Comparison of ENCODE assay signal across 10 mouse cellular contexts in genomic region chr3:86539555-86540168, GRCm38 (mm10). TPM values are rescaled to one million over a fixed set of nuclear protein-coding genes. Genes with fewer than 3 reads are reported as not detected.
DNase-seq lines count a peak whose midpoint lies in the region; ATAC-seq and TF ChIP-seq lines count a peak whose summit lies in the region.
"Had no signal": no experiment of that assay in that cellular context is flagged by ENCODE, and none has a peak within 500 bp of the region (broad histone marks: within the 10 kb centered on the region; RNA-seq: fewer than 3 reads in every experiment).

No protein-coding gene starts in this region.

- ATAC-seq in embryonic facial prominence, embryonic 12.5 days (ENCODE audit: insufficient number of reproducible peaks, insufficient read depth, low FRiP score, low TSS enrichment), result no peak
- ATAC-seq in limb, embryonic 11.5 days (ENCODE audit: insufficient number of reproducible peaks, low FRiP score, low TSS enrichment, low read depth), result peak; percentile 13; the same call in 1 of the 2 replicates
- ATAC-seq in midbrain, embryonic 15.5 days (replicated peaks), result peak; percentile 52; the same call in 1 of the 2 replicates
- ATAC-seq in frontal cortex, adult (ENCODE audit: low TSS enrichment), result no peak

- H3K4me1 ChIP-seq in heart, adult 2 months (ENCODE audit: control insufficient read depth, insufficient read depth, low read length), result no peaks in the 10 kb centered on the region
- H3K4me1 ChIP-seq in embryonic facial prominence, embryonic 12.5 days, result peaks cover 13% of the 10 kb centered on the region
- H3K4me1 ChIP-seq in limb, embryonic 11.5 days (ENCODE audit: control insufficient read depth, insufficient read depth, low read length), result peaks cover 23% of the 10 kb centered on the region
- H3K4me1 ChIP-seq in midbrain, embryonic 15.5 days, result 0 out of 2 replicates have a peak, but pooled peaks cover 14% of the 10 kb centered on the region

- H3K79me2 ChIP-seq in heart, adult 2 months (replicated peaks; ENCODE audit: control insufficient read depth, insufficient read depth, low read length), result no peaks in the 10 kb centered on the region

- no peak for TF ChIP-seq EP300 in heart, adult 2 months (IDR thresholded peaks at IDR 0.05; ENCODE audit: insufficient read depth, low read depth, low read length)

- no peak overlapping the region for H3K27ac ChIP-seq in heart, adult 2 months
- H3K27ac ChIP-seq in embryonic facial prominence, embryonic 12.5 days, result peak overlapping the region; percentile 86
- peak overlapping the region; percentile 85 for H3K27ac ChIP-seq in limb, embryonic 11.5 days (replicated peaks; ENCODE audit: low read depth, low read length)
- peak overlapping the region; percentile 76 for H3K27ac ChIP-seq in midbrain, embryonic 15.5 days

- TF ChIP-seq POLR2A in heart, adult 2 months (IDR thresholded peaks at IDR 0.05; ENCODE audit: insufficient read depth, low read depth, low read length), result no peak

- peak; percentile 74 for DNase-seq in heart, adult 11 months
- DNase-seq in heart, adult 2 months, result no peak
- peak; percentile 59 for DNase-seq in limb, embryonic 11.5 days (ENCODE audit: low spot score)
- DNase-seq in adrenal gland, adult (ENCODE audit: inconsistent age in 2 of 2, low spot score in 1 of 2), result no peak
- no peak for DNase-seq in spleen, adult 12 weeks (ENCODE audit: low spot score)
- DNase-seq: lung, embryonic 14.5 days had no signal

- intact Hi-C loops in heart, adult 2 months (cut with DNase I), result loop anchor here (10.0 kb wide), 1 partner anchor 245 kb away; no protein-coding TSS in a partner anchor

- no peaks in the 10 kb centered on the region for H3K27me3 ChIP-seq in heart, adult 2 months (ENCODE audit: control insufficient read depth, insufficient read depth, low read length)
- no peaks in the 10 kb centered on the region for H3K27me3 ChIP-seq in embryonic facial prominence, embryonic 12.5 days
- no peaks in the 10 kb centered on the region for H3K27me3 ChIP-seq in limb, embryonic 11.5 days (ENCODE audit: control insufficient read depth, insufficient read depth, low read length)
- peaks cover under 1% of the 10 kb centered on the region; the same call in 1 of the 2 replicates for H3K27me3 ChIP-seq in midbrain, embryonic 15.5 days (replicated peaks)

- TF ChIP-seq CTCF in heart, adult 2 months (IDR thresholded peaks at IDR 0.05), result no peak

- H3K36me3 ChIP-seq in heart, adult 2 months (ENCODE audit: control insufficient read depth, insufficient read depth, low read length), result no peaks in the 10 kb centered on the region
- no peaks in the 10 kb centered on the region for H3K36me3 ChIP-seq in embryonic facial prominence, embryonic 12.5 days
- H3K36me3 ChIP-seq in limb, embryonic 11.5 days (ENCODE audit: control insufficient read depth, insufficient read depth, low read length), result no peaks in the 10 kb centered on the region
- no peaks in the 10 kb centered on the region for H3K36me3 ChIP-seq in midbrain, embryonic 15.5 days (replicated peaks)

- H3K9ac ChIP-seq in heart, adult 2 months (ENCODE audit: low read depth, low read length), result no peak overlapping the region
- no peak overlapping the region for H3K9ac ChIP-seq in embryonic facial prominence, embryonic 12.5 days
- no peak overlapping the region for H3K9ac ChIP-seq in limb, embryonic 11.5 days (ENCODE audit: low read length)
- H3K9ac ChIP-seq in midbrain, embryonic 15.5 days, result no peak overlapping the region
- H3K9ac ChIP-seq: lung, embryonic 14.5 days had no signal

- no peaks in the 10 kb centered on the region for H3K9me3 ChIP-seq in embryonic facial prominence, embryonic 12.5 days
- H3K9me3 ChIP-seq in limb, embryonic 11.5 days (ENCODE audit: control insufficient read depth, low read length), result no peaks in the 10 kb centered on the region
- H3K9me3 ChIP-seq in midbrain, embryonic 15.5 days, result no peaks in the 10 kb centered on the region

- 78% methylated on average over 11 of the region's 11 CpGs for WGBS in heart, adult 2 months
- 7% methylated on average over 11 of the region's 11 CpGs for WGBS in embryonic facial prominence, embryonic 12.5 days
- 37% methylated on average over 11 of the region's 11 CpGs for WGBS in limb, embryonic 11.5 days
- 14% methylated on average over 11 of the region's 11 CpGs for WGBS in midbrain, embryonic 15.5 days

- H3K4me2 ChIP-seq in embryonic facial prominence, embryonic 12.5 days (replicated peaks), result peak overlapping the region; percentile 39
- peak overlapping the region; percentile 25; the same call in 1 of the 2 replicates for H3K4me2 ChIP-seq in limb, embryonic 11.5 days (ENCODE audit: low read depth, severe bottlenecking)
- H3K4me2 ChIP-seq in midbrain, embryonic 15.5 days, result peak overlapping the region; percentile 7
- H3K4me2 ChIP-seq: lung, embryonic 14.5 days had no signal

- no peak overlapping the region for H3K4me3 ChIP-seq in heart, adult 2 months
- 0 out of 2 replicates have a peak overlapping the region, but pooled peaks have one; percentile 15 for H3K4me3 ChIP-seq in embryonic facial prominence, embryonic 12.5 days
- no peak overlapping the region for H3K4me3 ChIP-seq in limb, embryonic 11.5 days (ENCODE audit: low read depth, low read length)
- no peak overlapping the region for H3K4me3 ChIP-seq in midbrain, embryonic 15.5 days
- H3K4me3 ChIP-seq: erythroblast, embryonic 14.5 days had no signal

RNA-seq across cellular contexts. Expression of gene Mab21l2, which starts 8.8 kb away (rescaled TPM):
- total RNA-seq in heart, adult 2 months (2021), result under 1 TPM in 1 of 2 experiments, not detected in 1; 0.09 TPM
- 0.20 and 0.29 TPM in 2 replicates for polyA plus RNA-seq in heart, adult 2 months (2012; rRNA removed)
- 193 and 198 TPM in 2 replicates for polyA plus RNA-seq in embryonic facial prominence, embryonic 12.5 days (2016; fragmentation: Nextera tagmentation; extraction: Ambion mirVana)
- 228 and 244 TPM in 2 replicates for polyA plus RNA-seq in limb, embryonic 11.5 days (2014; fragmentation: Nextera tagmentation; extraction: Ambion mirVana)
- polyA plus RNA-seq in midbrain, embryonic 15.5 days (2015; fragmentation: Nextera tagmentation; extraction: Ambion mirVana), result 65.8 and 80.9 TPM in 2 replicates
- polyA plus RNA-seq: erythroblast, embryonic 14.5 days had no signal

Comparison
In these comparisons a context has a peak if more than half of its experiments do, and no peak if none do; other contexts are left out.
1. DNase-seq: peak in heart, adult 11 months (single experiment) and limb, embryonic 11.5 days (single experiment); none in heart, adult 2 months (0 of 2), adrenal gland, adult (0 of 2) and spleen, adult 12 weeks (single experiment).
2. ATAC-seq: peak in limb, embryonic 11.5 days (single experiment) and midbrain, embryonic 15.5 days (single experiment); none in embryonic facial prominence, embryonic 12.5 days (single experiment) and frontal cortex, adult (single experiment).
3. RNA of gene Mab21l2, which starts 8.8 kb away (polyA plus RNA-seq): 228 to 244 TPM in limb, embryonic 11.5 days, 193 to 198 TPM in embryonic facial prominence, embryonic 12.5 days and 65.8 to 80.9 TPM in midbrain, embryonic 15.5 days; 0.20 to 0.29 TPM in heart, adult 2 months; every median in the first group is over 10 times any median in the second.
4. Peak in every context shown above with its lines, with median percentiles within 50 percentile points of each other: H3K4me2 ChIP-seq.